Mouse (Mus musculus): ENCODE results near the gene Gm9736. TPM values are rescaled to one million over a fixed set of nuclear protein-coding genes. Genes with fewer than 3 reads are reported as not detected.
"Not testable (repeated sequence)": the region's sequence is repeated elsewhere in the genome, so short reads cannot be mapped to it uniquely, and the experiment has no call there.

Gene Gm9736
- polyA plus RNA-seq, 1 experiment from 2014 or later: not detected

GRCm38 (mm10) chr10:77729241-77729640, 21.9 kb downstream of the Gm9736 start:
- WGBS: 47% methylated on average over 4 of the region's 4 CpGs
- H3K9ac ChIP-seq (replicated peaks; ENCODE audit: low read length): no peak overlapping the region
- H3K4me3 ChIP-seq (ENCODE audit: low read length): no peak overlapping the region
- H3K27me3 ChIP-seq (ENCODE audit: insufficient read depth, low read length): no peaks in the 10 kb centered on the region
- H3K36me3 ChIP-seq (ENCODE audit: insufficient read depth, low read length): no peaks in the 10 kb centered on the region
- H3K4me1 ChIP-seq (ENCODE audit: insufficient read depth, low read length): no peaks in the 10 kb centered on the region
- H3K9me3 ChIP-seq (ENCODE audit: low read length): no peaks in the 10 kb centered on the region
- H3K27ac ChIP-seq (ENCODE audit: low read length): no peak overlapping the region
- no peak overlapping the region for H3K4me2 ChIP-seq (replicated peaks; ENCODE audit: low read depth, low read length)
- ATAC-seq (ENCODE audit: low FRiP score, low TSS enrichment): no peak

GRCm38 (mm10) chr10:77728280-77728679, 22.9 kb downstream of the Gm9736 start:
- no peaks in the 10 kb centered on the region for H3K4me1 ChIP-seq (ENCODE audit: insufficient read depth, low read length)

GRCm38 (mm10) chr10:77726186-77726585, 25.0 kb downstream of the Gm9736 start, which contains the start of gene Gm10100:
Gene Gm10100 (plus strand): TSS chr10:77726486.
- H3K27ac ChIP-seq (ENCODE audit: low read length): no peak within 1 kb of the TSS
- H3K4me3 ChIP-seq (ENCODE audit: low read length): no peak within 1 kb of the TSS
- H3K27me3 ChIP-seq (ENCODE audit: insufficient read depth, low read length): no peaks in the 10 kb centered on the region
- no peak for ATAC-seq (ENCODE audit: low FRiP score, low TSS enrichment)
- 45% methylated on average over 3 of the region's 3 CpGs for WGBS
- H3K4me1 ChIP-seq (ENCODE audit: insufficient read depth, low read length): no peaks in the 10 kb centered on the region
- H3K9ac ChIP-seq (replicated peaks; ENCODE audit: low read length): no peak within 1 kb of the TSS
- no peak within 1 kb of the TSS for H3K4me2 ChIP-seq (replicated peaks; ENCODE audit: low read depth, low read length)
- no peaks in the 10 kb centered on the region for H3K36me3 ChIP-seq (ENCODE audit: insufficient read depth, low read length)
- H3K9me3 ChIP-seq (ENCODE audit: low read length): no peaks in the 10 kb centered on the region

More at GRCm38 (mm10) chr10:77728280-77728679, 22.9 kb downstream of the Gm9736 start:
- Histone ChIP-seq H3K36me3 (ENCODE audit: insufficient read depth, low read length) (no peaks in the 10 kb centered on the region), H3K27ac (ENCODE audit: low read length) (no peak overlapping the region), H3K27me3 (ENCODE audit: insufficient read depth, low read length) (no peaks in the 10 kb centered on the region), H3K9ac (replicated peaks; ENCODE audit: low read length) (no peak overlapping the region), H3K4me2 (replicated peaks; ENCODE audit: low read depth, low read length) (no peak overlapping the region), H3K9me3 (ENCODE audit: low read length) (no peaks in the 10 kb centered on the region), H3K4me3 (ENCODE audit: low read length) (no peak overlapping the region)
- WGBS: 57% methylated on average over 4 of the region's 4 CpGs
- no peak for ATAC-seq (ENCODE audit: low FRiP score, low TSS enrichment)

GRCm38 (mm10) chr10:77724855-77725254, 26.3 kb downstream of the Gm9736 start:
- no peak overlapping the region for H3K9ac ChIP-seq (replicated peaks; ENCODE audit: low read length)
- WGBS: 75% methylated on average over 8 of the region's 8 CpGs
- H3K27me3 ChIP-seq (ENCODE audit: insufficient read depth, low read length): no peaks in the 10 kb centered on the region
- peaks cover 5% of the 10 kb centered on the region; the same call in 1 of the 2 replicates for H3K9me3 ChIP-seq (ENCODE audit: low read length)
- no peak for ATAC-seq (ENCODE audit: low FRiP score, low TSS enrichment)
- no peaks in the 10 kb centered on the region for H3K36me3 ChIP-seq (ENCODE audit: insufficient read depth, low read length)
- H3K4me3 ChIP-seq (ENCODE audit: low read length): no peak overlapping the region
- no peak overlapping the region for H3K4me2 ChIP-seq (replicated peaks; ENCODE audit: low read depth, low read length)
- H3K27ac ChIP-seq (ENCODE audit: low read length): no peak overlapping the region
- H3K4me1 ChIP-seq (ENCODE audit: insufficient read depth, low read length): no peaks in the 10 kb centered on the region

- H3K9me3 ChIP-seq (ENCODE audit: low read length); H3K4me3 ChIP-seq (ENCODE audit: low read length); H3K27ac ChIP-seq (ENCODE audit: low read length); H3K27me3 ChIP-seq (ENCODE audit: insufficient read depth, low read length); H3K4me2 ChIP-seq (replicated peaks; ENCODE audit: low read depth, low read length); ATAC-seq (ENCODE audit: low FRiP score, low TSS enrichment); H3K36me3 ChIP-seq (ENCODE audit: insufficient read depth, low read length); H3K9ac ChIP-seq (replicated peaks; ENCODE audit: low read length); H3K4me1 ChIP-seq (ENCODE audit: insufficient read depth, low read length): not testable (repeated sequence)
- 85% methylated on average over 1 of the region's 1 CpGs for WGBS
Measured at GRCm38 (mm10) chr10:77720299-77720698, 30.9 kb downstream of the Gm9736 start, which contains the start of gene Krtap12-1. Gene Krtap12-1 (plus strand): TSS chr10:77720599.

GRCm38 (mm10) chr10:77715507-77715906, 35.6 kb downstream of the Gm9736 start, which contains the start of gene Gm10142:
Gene Gm10142 (plus strand): TSS chr10:77715807.
- Histone ChIP-seq H3K36me3 (ENCODE audit: insufficient read depth, low read length) (no peaks in the 10 kb centered on the region), H3K27me3 (ENCODE audit: insufficient read depth, low read length) (no peaks in the 10 kb centered on the region), H3K4me2 (replicated peaks; ENCODE audit: low read depth, low read length) (no peak within 1 kb of the TSS), H3K9ac (replicated peaks; ENCODE audit: low read length) (no peak within 1 kb of the TSS), H3K4me1 (ENCODE audit: insufficient read depth, low read length) (no peaks in the 10 kb centered on the region), H3K27ac (ENCODE audit: low read length) (no peak within 1 kb of the TSS), H3K9me3 (ENCODE audit: low read length) (peaks cover 5% of the 10 kb centered on the region; the same call in 1 of the 2 replicates), H3K4me3 (ENCODE audit: low read length) (no peak within 1 kb of the TSS)
- 92% methylated on average over 1 of the region's 1 CpGs for WGBS
- no peak for ATAC-seq (ENCODE audit: low FRiP score, low TSS enrichment)

GRCm38 (mm10) chr10:77713734-77714133, 37.4 kb downstream of the Gm9736 start:
- H3K9ac ChIP-seq (replicated peaks; ENCODE audit: low read length): no peak overlapping the region
- ATAC-seq (ENCODE audit: low FRiP score, low TSS enrichment): no peak
- H3K4me1 ChIP-seq (ENCODE audit: insufficient read depth, low read length): no peaks in the 10 kb centered on the region

GRCm38 (mm10) chr10:77711157-77711556, 40.0 kb downstream of the Gm9736 start, which contains the start of gene Gm10024:
Gene Gm10024 (plus strand): TSS chr10:77711457.
- not testable (repeated sequence) for H3K4me1 ChIP-seq (ENCODE audit: insufficient read depth, low read length); ATAC-seq (ENCODE audit: low FRiP score, low TSS enrichment)

More at GRCm38 (mm10) chr10:77713734-77714133, 37.4 kb downstream of the Gm9736 start:
- H3K9me3 ChIP-seq (ENCODE audit: low read length): no peaks in the 10 kb centered on the region
- H3K4me3 ChIP-seq (ENCODE audit: low read length): no peak overlapping the region
- no peaks in the 10 kb centered on the region for H3K36me3 ChIP-seq (ENCODE audit: insufficient read depth, low read length)
- WGBS: 57% methylated on average over 4 of the region's 4 CpGs
- no peaks in the 10 kb centered on the region for H3K27me3 ChIP-seq (ENCODE audit: insufficient read depth, low read length)
- H3K27ac ChIP-seq (ENCODE audit: low read length): no peak overlapping the region
- no peak overlapping the region for H3K4me2 ChIP-seq (replicated peaks; ENCODE audit: low read depth, low read length)

GRCm38 (mm10) chr10:77709831-77710230, 41.3 kb downstream of the Gm9736 start:
- no peaks in the 10 kb centered on the region for H3K4me1 ChIP-seq (ENCODE audit: insufficient read depth, low read length)
- no peaks in the 10 kb centered on the region for H3K36me3 ChIP-seq (ENCODE audit: insufficient read depth, low read length)
- no peak overlapping the region for H3K27ac ChIP-seq (ENCODE audit: low read length)
- no peak overlapping the region for H3K4me2 ChIP-seq (replicated peaks; ENCODE audit: low read depth, low read length)
- 76% methylated on average over 3 of the region's 3 CpGs for WGBS
- 0 out of 2 replicates have a peak, but pooled peaks cover 3% of the 10 kb centered on the region for H3K9me3 ChIP-seq (ENCODE audit: low read length)
- H3K9ac ChIP-seq (replicated peaks; ENCODE audit: low read length): no peak overlapping the region
- H3K4me3 ChIP-seq (ENCODE audit: low read length): no peak overlapping the region
- no peaks in the 10 kb centered on the region for H3K27me3 ChIP-seq (ENCODE audit: insufficient read depth, low read length)
- ATAC-seq (ENCODE audit: low FRiP score, low TSS enrichment): no peak

More at GRCm38 (mm10) chr10:77711157-77711556, 40.0 kb downstream of the Gm9736 start, which contains the start of gene Gm10024:
- not testable (repeated sequence) for H3K4me2 ChIP-seq (replicated peaks; ENCODE audit: low read depth, low read length); H3K9me3 ChIP-seq (ENCODE audit: low read length); H3K27ac ChIP-seq (ENCODE audit: low read length); H3K4me3 ChIP-seq (ENCODE audit: low read length); H3K36me3 ChIP-seq (ENCODE audit: insufficient read depth, low read length); H3K27me3 ChIP-seq (ENCODE audit: insufficient read depth, low read length); H3K9ac ChIP-seq (replicated peaks; ENCODE audit: low read length)

- no peak within 1 kb of the TSS for H3K9ac ChIP-seq (replicated peaks; ENCODE audit: low read length)
- H3K27ac ChIP-seq (ENCODE audit: low read length): no peak within 1 kb of the TSS
- H3K4me3 ChIP-seq (ENCODE audit: low read length): no peak within 1 kb of the TSS
- peaks cover 12% of the 10 kb centered on the region for H3K9me3 ChIP-seq (ENCODE audit: low read length)
- no peaks in the 10 kb centered on the region for H3K27me3 ChIP-seq (ENCODE audit: insufficient read depth, low read length)
- 92% methylated on average over 1 of the region's 1 CpGs for WGBS
- no peaks in the 10 kb centered on the region for H3K36me3 ChIP-seq (ENCODE audit: insufficient read depth, low read length)
- no peak within 1 kb of the TSS for H3K4me2 ChIP-seq (replicated peaks; ENCODE audit: low read depth, low read length)
- ATAC-seq (ENCODE audit: low FRiP score, low TSS enrichment): no peak
- H3K4me1 ChIP-seq (ENCODE audit: insufficient read depth, low read length): no peaks in the 10 kb centered on the region
Measured at GRCm38 (mm10) chr10:77706326-77706725, 44.8 kb downstream of the Gm9736 start, which contains the start of gene Gm10272. Gene Gm10272 (plus strand): TSS chr10:77706626.
